Mouse (Mus musculus): ENCODE measurements around the gene Irf2bpl.
A peak's percentile ranks its signal among the peaks of the same experiment; 100 is the strongest.

Gene Irf2bpl

GRCm38 (mm10) chr12:86885746-86886145, 1.1 kb upstream of the Irf2bpl start:
- no peak for DNase-seq (ENCODE audit: low spot score)

GRCm38 (mm10) chr12:86885336-86885735, 738 bp upstream of the Irf2bpl start:
- DNase-seq (ENCODE audit: low spot score) = no peak

DNA sequence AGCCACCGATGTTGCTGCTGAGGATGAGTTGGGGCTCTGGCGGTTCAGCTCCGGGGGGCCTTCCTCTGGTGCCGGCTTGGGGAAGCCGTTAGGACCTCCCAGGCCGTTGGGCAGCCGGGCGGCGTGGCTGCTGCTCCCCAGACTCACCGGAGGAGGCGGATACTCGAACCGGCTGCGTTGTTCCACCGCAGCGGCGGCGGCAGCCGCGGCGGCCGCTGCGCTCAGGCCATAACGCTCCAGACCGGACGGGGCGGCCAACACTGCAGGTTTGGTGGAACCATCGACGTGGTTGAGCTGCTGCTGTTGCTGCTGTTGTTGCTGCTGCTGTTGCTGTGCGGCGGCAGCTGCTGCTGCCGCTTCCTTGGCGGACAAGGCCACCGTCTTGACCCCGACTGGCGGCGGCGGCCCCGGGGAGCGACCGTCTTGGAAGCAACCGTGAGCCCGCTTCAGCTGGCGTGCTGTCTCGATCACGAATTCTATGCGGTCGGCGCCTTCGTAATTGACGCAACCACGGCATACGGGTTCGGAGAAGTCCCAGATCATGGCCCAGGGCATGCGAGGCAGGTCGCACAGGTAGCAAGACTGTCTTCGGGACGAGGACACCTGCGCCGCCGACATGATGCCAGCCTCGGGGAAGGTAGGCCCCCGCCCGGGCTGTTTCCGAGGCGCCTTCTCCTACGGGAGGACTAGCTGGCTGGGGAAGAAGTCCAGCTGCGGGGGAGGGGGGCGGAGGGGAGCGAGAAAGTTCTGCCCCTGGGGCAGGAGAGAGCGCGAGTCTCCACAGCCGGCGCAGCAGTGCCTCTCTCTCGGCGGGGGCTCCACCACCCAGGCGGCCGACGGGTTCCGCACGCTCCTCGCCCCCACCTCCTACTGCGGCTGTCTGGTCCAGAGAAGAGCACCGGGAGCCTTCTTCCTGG, 1.1 kb downstream of the Irf2bpl start:
- DNase-seq (ENCODE audit: low spot score) = peak; percentile 75

GRCm38 (mm10) chr12:86883019-86883279, 1.6 kb downstream of the Irf2bpl start:
- DNase-seq (ENCODE audit: low spot score) = no peak

DNA sequence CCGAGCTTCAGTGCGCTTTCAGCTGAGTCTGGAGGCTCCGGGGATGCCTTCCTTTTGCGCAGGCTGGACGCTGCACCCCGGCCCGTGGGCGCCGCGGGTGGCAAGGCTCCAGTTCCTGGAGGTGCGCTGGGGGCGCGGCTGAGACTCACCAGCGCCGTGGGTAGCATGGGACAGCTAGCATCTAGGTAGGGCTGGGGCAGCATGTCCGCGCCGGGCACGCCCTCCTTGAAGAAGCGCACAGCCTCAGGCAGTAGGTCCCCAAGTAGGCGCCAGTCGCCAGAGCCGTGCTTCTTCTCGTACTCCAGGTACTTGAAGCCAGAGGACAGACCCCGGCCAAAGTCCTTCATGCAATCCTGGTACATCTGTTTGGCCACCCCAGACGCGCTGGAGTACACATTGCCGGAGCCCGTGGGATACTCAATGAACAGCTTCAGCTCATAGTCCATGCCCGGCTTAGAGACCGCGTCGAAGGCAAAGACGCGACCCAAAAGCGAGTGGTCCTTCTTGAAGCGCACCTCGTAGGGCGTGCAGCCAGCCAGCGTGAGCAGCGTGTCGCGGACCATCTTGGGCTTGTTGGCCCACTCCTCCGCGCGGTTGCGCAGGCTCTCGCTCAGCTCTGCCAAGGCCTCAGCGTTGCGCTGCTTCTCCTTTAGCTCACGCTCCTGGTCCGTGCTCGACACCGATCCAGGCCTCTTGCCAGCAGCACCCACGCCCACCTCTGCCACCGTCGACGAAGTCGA, 2.1 kb downstream of the Irf2bpl start:
- DNase-seq (ENCODE audit: low spot score) = peak; percentile 73

DNA sequence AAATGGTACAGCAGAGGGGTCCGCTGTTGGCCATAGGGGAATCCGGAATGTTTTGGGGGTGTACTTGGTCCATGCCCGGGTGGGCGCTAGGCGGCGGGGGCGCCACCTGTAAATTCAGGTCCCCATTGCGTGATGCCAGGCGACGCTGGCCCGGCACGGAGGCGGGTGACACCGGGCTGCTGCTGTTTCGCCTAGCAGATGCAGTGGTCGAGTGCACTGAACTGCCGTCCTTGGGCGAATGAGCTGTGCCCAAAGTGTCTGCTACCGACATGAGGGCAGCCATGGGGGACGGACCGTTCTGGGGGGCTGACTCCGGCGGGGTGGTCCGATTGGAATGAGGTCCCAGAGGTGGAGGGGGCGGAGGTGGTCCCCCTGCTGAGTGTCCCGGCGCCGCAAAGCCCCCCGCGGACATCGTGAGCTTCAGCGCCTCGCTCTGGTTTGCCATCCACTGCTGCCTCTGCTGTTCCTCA, 2.8 kb downstream of the Irf2bpl start:
- DNase-seq (ENCODE audit: low spot score) = no peak

DNA sequence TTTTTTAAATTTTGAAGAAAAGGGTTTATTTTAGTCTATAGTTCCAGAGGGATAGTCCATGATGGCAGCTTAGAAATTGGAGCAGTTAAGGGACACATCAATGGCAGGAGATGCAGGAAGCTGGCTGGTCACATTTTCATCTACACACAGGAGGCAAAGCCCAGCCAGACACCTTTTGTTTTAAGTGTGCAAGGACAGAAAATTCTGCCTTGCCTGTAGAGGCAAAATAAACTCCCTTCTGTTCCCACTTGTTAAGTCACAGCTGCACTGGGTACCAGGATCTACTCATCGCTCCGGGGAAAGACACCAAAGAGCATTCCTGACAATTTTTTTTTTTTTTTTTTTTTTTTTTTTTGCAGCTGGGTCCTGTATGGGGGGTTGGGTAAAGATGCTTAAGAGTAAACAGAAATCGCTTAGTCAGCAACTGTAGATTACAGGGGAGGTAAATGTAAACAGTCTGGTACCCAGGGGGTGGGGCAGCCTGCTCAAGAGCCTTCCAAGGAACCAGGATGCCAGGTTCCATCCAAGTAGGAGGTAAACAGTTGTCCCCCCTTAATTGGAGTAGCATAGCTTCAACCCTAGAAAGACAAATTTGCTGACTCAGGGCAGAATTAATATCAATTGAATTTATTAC, 4.4 kb downstream of the Irf2bpl start:
- no peak for DNase-seq (ENCODE audit: low spot score)

DNA sequence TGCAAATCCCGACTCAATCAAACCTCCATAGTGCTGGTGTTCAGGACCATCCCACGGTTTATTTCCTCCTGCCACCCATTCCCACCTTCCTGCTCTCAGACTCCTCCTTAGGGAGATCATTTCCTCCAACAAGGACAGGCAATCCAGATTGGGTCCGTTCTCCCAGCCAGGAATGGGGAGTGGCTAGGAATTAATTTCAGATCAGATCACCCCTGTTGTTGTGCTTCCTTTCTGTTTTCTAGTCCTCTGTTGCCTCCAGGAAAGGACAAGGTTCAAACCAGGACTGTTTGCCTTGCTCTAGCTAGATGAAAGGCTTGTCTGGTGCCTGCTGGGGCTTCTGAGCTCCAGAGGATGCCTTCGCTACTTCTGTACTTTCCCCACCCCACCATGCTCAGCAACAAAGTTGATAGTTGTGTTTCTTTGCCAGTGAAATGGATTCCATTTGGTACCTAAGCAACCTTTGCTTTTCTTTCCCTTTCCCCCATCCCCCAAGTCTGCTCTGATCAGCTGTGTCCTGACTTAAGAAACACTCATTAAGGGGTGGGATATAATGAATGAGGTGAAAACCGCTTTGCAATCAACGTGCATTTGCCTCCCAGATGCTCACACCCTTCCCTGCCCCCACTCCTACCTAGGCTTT, 5.0 kb downstream of the Irf2bpl start:
- DNase-seq (ENCODE audit: low spot score) = peak; percentile 43

GRCm38 (mm10) chr12:86878426-86879353, 5.9 kb downstream of the Irf2bpl start:
- no peak for DNase-seq (ENCODE audit: low spot score)

DNA sequence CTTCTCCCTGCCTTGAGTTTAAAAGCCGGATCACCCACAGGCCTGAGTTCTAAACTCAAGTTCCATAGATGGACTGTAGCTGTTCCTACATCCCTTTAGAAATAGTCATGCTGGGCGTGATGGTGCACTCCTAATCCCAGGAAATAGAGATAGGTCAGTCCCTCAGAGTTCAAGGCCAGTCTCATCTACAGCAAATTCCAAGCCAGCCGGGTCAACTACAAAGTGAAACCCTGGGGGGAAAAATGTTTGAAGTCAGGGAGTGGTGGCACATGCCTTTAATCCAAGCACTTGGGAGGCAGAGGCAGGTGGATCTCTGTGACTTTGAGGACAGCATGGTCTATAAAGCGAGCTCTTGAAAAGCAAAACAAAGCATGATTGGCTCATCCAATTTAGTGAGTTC, 7.6 kb downstream of the Irf2bpl start:
- DNase-seq (ENCODE audit: low spot score) = no peak

- no peak for DNase-seq (ENCODE audit: low spot score)
Measured at GRCm38 (mm10) chr12:86876116-86876515, 8.5 kb downstream of the Irf2bpl start.

DNA sequence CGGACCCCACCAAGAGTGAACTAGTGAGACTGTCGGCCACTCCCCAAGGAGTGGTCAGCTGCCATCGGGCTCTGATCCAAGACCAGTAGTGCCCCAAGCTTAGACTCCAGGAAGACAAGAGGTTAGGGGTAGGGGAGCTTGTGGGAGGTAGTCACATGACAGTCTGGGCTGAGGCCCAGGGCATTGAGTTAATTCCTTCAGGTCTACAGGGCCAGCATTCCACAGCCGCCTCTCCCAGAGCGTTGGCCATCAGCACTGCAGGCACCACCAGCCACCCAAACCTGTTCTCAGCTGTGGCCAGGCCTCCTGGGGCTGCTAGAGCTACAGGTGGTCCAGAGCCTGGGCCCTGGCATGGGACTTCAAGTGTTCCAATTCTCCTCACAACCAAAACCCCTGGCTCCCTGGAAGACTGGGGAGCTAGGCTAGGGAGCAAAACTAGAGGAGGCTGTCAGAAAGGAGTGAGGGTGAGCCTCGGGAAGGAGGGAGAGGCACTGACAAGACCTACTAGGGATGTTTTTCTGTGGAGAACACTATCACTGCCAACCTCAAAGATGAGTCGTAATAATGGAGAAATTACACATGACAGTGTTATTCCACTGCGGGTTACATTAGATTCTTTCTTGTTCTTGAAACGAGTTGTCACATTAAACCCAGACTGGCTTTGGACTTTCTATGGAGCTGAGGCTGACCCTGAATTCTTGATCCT, 12.1 kb downstream of the Irf2bpl start:
- DNase-seq (ENCODE audit: low spot score) = peak; percentile 84

- DNase-seq (ENCODE audit: low spot score) = peak; percentile 17
Measured at GRCm38 (mm10) chr12:86871666-86872334, 12.8 kb downstream of the Irf2bpl start.

- no peak for DNase-seq (ENCODE audit: low spot score)
Measured at GRCm38 (mm10) chr12:86870996-86871395, 13.6 kb downstream of the Irf2bpl start.

- no peak for DNase-seq (ENCODE audit: low spot score)
Measured at GRCm38 (mm10) chr12:86869761-86870160, 14.8 kb downstream of the Irf2bpl start.

DNA sequence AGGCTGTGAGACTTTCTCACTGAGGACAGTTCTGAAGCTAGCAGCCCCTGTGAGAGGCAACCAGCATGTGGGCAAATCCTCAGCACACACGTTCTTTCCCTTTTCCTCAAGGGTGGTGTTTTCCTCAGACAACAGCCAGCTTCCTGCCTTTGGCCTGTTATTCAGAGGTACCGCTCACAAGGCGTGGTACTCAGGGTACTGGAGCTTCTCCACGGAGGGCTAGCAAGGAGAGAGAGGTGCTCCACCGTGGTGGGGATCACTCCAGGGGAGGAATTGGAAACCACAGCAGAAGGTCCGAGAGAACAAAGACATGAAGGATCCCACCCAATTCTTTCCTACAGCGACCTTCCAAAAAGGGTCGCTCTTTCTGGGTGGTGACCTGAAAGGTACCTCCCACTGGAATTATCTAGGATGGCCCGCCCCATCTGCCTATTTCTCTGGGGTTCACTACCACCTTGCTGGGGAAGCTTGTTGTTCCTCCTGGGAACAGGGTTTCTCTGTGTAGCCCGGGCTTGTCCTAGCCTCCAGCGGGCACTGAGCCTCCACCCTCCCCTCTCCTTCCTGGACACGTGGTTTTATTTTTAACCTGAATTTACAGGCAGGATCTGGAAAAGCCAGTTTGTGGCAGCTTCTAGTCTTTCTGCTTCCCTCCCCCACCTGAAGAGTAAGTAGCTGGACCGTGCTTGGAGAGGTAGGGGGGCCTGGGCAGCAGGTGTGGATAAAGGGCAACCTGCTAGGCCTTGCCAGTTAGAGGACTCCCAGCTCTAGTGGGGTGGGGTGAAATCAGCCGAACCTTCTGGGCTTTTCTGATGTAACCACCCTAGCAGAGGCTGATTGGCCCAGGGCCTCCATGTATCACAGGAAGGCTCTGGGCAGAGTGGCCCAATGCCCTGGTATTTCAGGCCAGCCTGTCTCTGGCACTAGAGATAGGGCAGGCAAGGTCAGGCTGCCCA, 17.1 kb downstream of the Irf2bpl start:
- peak; percentile 66 for DNase-seq (ENCODE audit: low spot score)

GRCm38 (mm10) chr12:86864316-86865020, 20.1 kb downstream of the Irf2bpl start:
- no peak for DNase-seq (ENCODE audit: low spot score)

Measured in adipocyte (in vitro differentiated cells).